Mouse (Mus musculus): ENCODE measurements around the gene Prl2c2. TPM values are rescaled to one million over a fixed set of nuclear protein-coding genes. Genes with fewer than 3 reads are reported as not detected.
"Not testable (repeated sequence)": the region's sequence is repeated elsewhere in the genome, so short reads cannot be mapped to it uniquely, and the experiment has no call there.

Gene Prl2c2
- not detected in 2 replicates for polyA plus RNA-seq (2015; fragmentation: Nextera tagmentation; extraction: Ambion mirVana)

- H3K9me3 ChIP-seq (ENCODE audit: low read length); H3K4me1 ChIP-seq (ENCODE audit: insufficient read depth); H3K27ac ChIP-seq (ENCODE audit: low read depth); ATAC-seq; H3K4me2 ChIP-seq (ENCODE audit: low read depth, low read length); H3K9ac ChIP-seq (replicated peaks); H3K4me3 ChIP-seq (ENCODE audit: low read depth, low read length); H3K36me3 ChIP-seq (replicated peaks; ENCODE audit: insufficient read depth, low read length); DNase-seq; H3K27me3 ChIP-seq (ENCODE audit: insufficient read depth, low read length): not testable (repeated sequence)
- WGBS (ENCODE audit: insufficient replicate concordance) = 48% methylated on average over 2 of the region's 2 CpGs
Measured at GRCm38 (mm10) chr13:13005283-13005682, at the start of gene Prl2c2. Gene Prl2c2 (minus strand): TSS chr13:13005383.

- not testable (repeated sequence) for H3K4me3 ChIP-seq (ENCODE audit: low read depth, low read length); H3K36me3 ChIP-seq (replicated peaks; ENCODE audit: insufficient read depth, low read length); H3K4me1 ChIP-seq (ENCODE audit: insufficient read depth); H3K27me3 ChIP-seq (ENCODE audit: insufficient read depth, low read length); H3K27ac ChIP-seq (ENCODE audit: low read depth); DNase-seq; ATAC-seq; H3K9me3 ChIP-seq (ENCODE audit: low read length); H3K9ac ChIP-seq (replicated peaks); H3K4me2 ChIP-seq (ENCODE audit: low read depth, low read length)
- 55% methylated on average over 3 of the region's 3 CpGs for WGBS (ENCODE audit: insufficient replicate concordance)
Measured at GRCm38 (mm10) chr13:13025872-13026271, 20.7 kb upstream of the Prl2c2 start.

- not testable (repeated sequence) for H3K36me3 ChIP-seq (replicated peaks; ENCODE audit: insufficient read depth, low read length); H3K4me1 ChIP-seq (ENCODE audit: insufficient read depth); H3K4me2 ChIP-seq (ENCODE audit: low read depth, low read length); ATAC-seq; DNase-seq; H3K27ac ChIP-seq (ENCODE audit: low read depth); H3K27me3 ChIP-seq (ENCODE audit: insufficient read depth, low read length); H3K9me3 ChIP-seq (ENCODE audit: low read length); H3K4me3 ChIP-seq (ENCODE audit: low read depth, low read length); H3K9ac ChIP-seq (replicated peaks)
- WGBS (ENCODE audit: insufficient replicate concordance) = 67% methylated on average over 2 of the region's 2 CpGs
Measured at GRCm38 (mm10) chr13:13013993-13014549, 8.9 kb upstream of the Prl2c2 start.

Other genes with a start within 250 kb of the Prl2c2 start
- gene Prl2c3, start 205.3 kb downstream of the Prl2c2 start, polyA plus RNA-seq (2015; fragmentation: Nextera tagmentation; extraction: Ambion mirVana) = 0.24 TPM in 1 of 2 replicates, not detected in the other
- not detected in 2 replicates for gene Prl2c5, start 177.3 kb upstream of the Prl2c2 start, polyA plus RNA-seq (2015; fragmentation: Nextera tagmentation; extraction: Ambion mirVana)